Mouse (Mus musculus) brain, embryonic 14.5 days (tissue): ENCODE results near the gene Mageb18.

Source experiments
- CTCF ChIP-seq: fragments of 200-500 bp; IDR thresholded peaks from 2 replicates; pipeline ENCODE4 v1.5.1; 2012; ENCODE audit warnings: inconsistent platforms, mild to moderate bottlenecking, moderate library complexity, borderline replicate concordance; ENCODE audit not compliant: insufficient read depth, insufficient read length; ENCODE audit errors: extremely low read depth
- POLR2A ChIP-seq: fragments of 200-500 bp; IDR thresholded peaks from 2 replicates; pipeline ENCODE4 v1.6.1; 2012; ENCODE audit warnings: mild to moderate bottlenecking, inconsistent platforms, borderline replicate concordance; ENCODE audit not compliant: poor library complexity, insufficient read depth, insufficient read length, severe bottlenecking; ENCODE audit errors: extremely low read depth

DNA sequence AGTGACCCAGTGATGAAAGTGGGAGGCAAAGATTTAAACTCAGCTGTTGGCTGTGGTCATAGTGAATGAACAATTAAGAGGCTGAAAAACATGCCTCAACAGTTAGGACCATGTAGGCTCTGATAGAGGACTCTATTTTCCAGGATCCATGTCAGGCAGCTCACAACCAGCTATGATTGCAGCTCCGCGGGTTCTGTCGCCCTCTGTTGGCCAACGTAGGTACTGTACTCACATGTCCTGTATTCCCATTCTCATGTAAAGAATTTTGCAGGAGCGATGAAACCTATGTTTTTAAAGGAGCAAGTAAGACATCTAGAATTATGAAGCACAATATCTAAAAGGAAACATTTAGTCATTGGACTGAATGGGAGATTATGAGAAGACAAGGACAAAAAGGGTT lies 256.4 kb downstream of the Mageb18 start:
- peak; percentile 72 for TF ChIP-seq CTCF
- TF ChIP-seq POLR2A: no peak
